Mouse (Mus musculus): ENCODE data around the gene Wwox.

DNA sequence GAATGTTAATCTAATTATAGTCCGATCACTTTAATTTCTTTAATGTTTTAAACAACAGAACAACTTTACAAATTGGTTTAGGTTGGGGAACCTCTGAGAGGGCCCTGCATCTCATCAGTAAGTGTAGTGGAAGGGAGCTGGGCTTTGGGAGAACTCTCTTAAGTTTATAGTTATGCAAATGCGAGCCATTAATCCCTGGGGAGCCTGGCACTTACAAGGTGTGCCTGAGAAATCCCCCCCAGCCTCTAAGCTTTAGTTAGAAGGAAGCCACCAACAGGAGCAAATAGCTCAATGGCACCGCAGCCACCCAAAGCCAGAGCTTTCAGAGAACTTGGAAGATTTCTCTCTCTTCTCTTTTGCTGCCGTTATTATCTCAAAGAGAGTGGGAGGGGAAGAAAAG, 759.7 kb downstream of the Wwox start:
- TF ChIP-seq CTCF (IDR thresholded peaks at IDR 0.05; ENCODE audit: extremely low read depth, insufficient read depth, low read length) (no peak), POLR2A (IDR thresholded peaks at IDR 0.05; ENCODE audit: extremely low read depth, insufficient read depth, low read length) (no peak)
